Mouse (Mus musculus) adrenal gland, postnatal 10 days (tissue): Measurements from ENCODE around the gene Plekhg1. TPM values are rescaled to one million over a fixed set of nuclear protein-coding genes. Genes with fewer than 3 reads are reported as not detected.

ENCODE experiments used
- total RNA-seq, 2 experiments: library from RNA; stranded (reverse); gene quantifications; 2 replicates each; pipeline ENCODE4 v1.2.3; 2021

Plekhg1 gene
- total RNA-seq, 2 experiments from 2014 or later = 11.1 to 14.5 TPM

Other genes with a start within 250 kb of the Plekhg1 start
- 10 to 100 TPM in 1 of 2 experiments, 1 to 10 TPM in 1; 8.2 to 20.4 TPM for gene Iyd, start 200.1 kb upstream of the Plekhg1 start, total RNA-seq
- gene Mthfd1l, start 232.8 kb downstream of the Plekhg1 start, total RNA-seq = 10 to 100 TPM; 10.4 to 10.5 TPM